Mouse (Mus musculus): Measurements from ENCODE around the gene Qtrt1. TPM values are rescaled to one million over a fixed set of nuclear protein-coding genes. Genes with fewer than 3 reads are reported as not detected.

Qtrt1 gene
- polyA plus RNA-seq, 1 experiment from 2014 or later, result 74.0 TPM

- Histone ChIP-seq H3K36me3 (replicated peaks) (peaks cover 14% of the 10 kb centered on the region), H3K27me3 (ENCODE audit: poor library complexity, severe bottlenecking) (no peaks in the 10 kb centered on the region), H3K9me3 (no peaks in the 10 kb centered on the region), H3K4me1 (peaks cover 31% of the 10 kb centered on the region), H3K4me3 (peak overlapping the region; percentile 95; the same call in 1 of the 2 replicates), H3K27ac (no peak overlapping the region)
- 82% methylated on average over 2 of the region's 2 CpGs for WGBS
- no peak for DNase-seq (ENCODE audit: extremely low spot score, low spot score)
Measured at GRCm38 (mm10) chr9:21426525-21426924, 14.9 kb downstream of the Qtrt1 start.

GRCm38 (mm10) chr9:21427773-21428172 lies 16.1 kb downstream of the Qtrt1 start:
- peaks cover 31% of the 10 kb centered on the region for H3K4me1 ChIP-seq
- no peak for DNase-seq (ENCODE audit: extremely low spot score, low spot score)
- no peak overlapping the region for H3K4me3 ChIP-seq
- H3K36me3 ChIP-seq (replicated peaks), result 0 out of 2 replicates have a peak, but pooled peaks cover 3% of the 10 kb centered on the region
- no peaks in the 10 kb centered on the region for H3K9me3 ChIP-seq
- WGBS, result 94% methylated on average over 2 of the region's 2 CpGs
- H3K27me3 ChIP-seq (ENCODE audit: poor library complexity, severe bottlenecking), result no peaks in the 10 kb centered on the region
- no peak overlapping the region for H3K27ac ChIP-seq

- Histone ChIP-seq H3K27ac (no peak overlapping the region), H3K9me3 (no peaks in the 10 kb centered on the region), H3K4me1 (peaks cover 31% of the 10 kb centered on the region), H3K36me3 (replicated peaks) (0 out of 2 replicates have a peak, but pooled peaks cover 3% of the 10 kb centered on the region), H3K4me3 (no peak overlapping the region), H3K27me3 (ENCODE audit: poor library complexity, severe bottlenecking) (no peaks in the 10 kb centered on the region)
- 89% methylated on average over 6 of the region's 6 CpGs for WGBS
- no peak for DNase-seq (ENCODE audit: extremely low spot score, low spot score)
Measured at GRCm38 (mm10) chr9:21428178-21428577, 16.5 kb downstream of the Qtrt1 start.

GRCm38 (mm10) chr9:21430724-21431123 lies 19.1 kb downstream of the Qtrt1 start:
- Histone ChIP-seq H3K36me3 (replicated peaks) (peaks cover 7% of the 10 kb centered on the region; the same call in 1 of the 2 replicates), H3K4me3 (no peak overlapping the region), H3K4me1 (peaks cover 19% of the 10 kb centered on the region), H3K9me3 (no peaks in the 10 kb centered on the region), H3K27ac (no peak overlapping the region), H3K27me3 (ENCODE audit: poor library complexity, severe bottlenecking) (no peaks in the 10 kb centered on the region)
- no peak for DNase-seq (ENCODE audit: extremely low spot score, low spot score)
- 84% methylated on average over 7 of the region's 7 CpGs for WGBS

GRCm38 (mm10) chr9:21432066-21432465 lies 20.4 kb downstream of the Qtrt1 start:
- 91% methylated on average over 7 of the region's 7 CpGs for WGBS
- Histone ChIP-seq H3K36me3 (replicated peaks) (peaks cover 7% of the 10 kb centered on the region; the same call in 1 of the 2 replicates), H3K4me1 (peaks cover 10% of the 10 kb centered on the region), H3K9me3 (no peaks in the 10 kb centered on the region), H3K27me3 (ENCODE audit: poor library complexity, severe bottlenecking) (no peaks in the 10 kb centered on the region), H3K27ac (no peak overlapping the region), H3K4me3 (no peak overlapping the region)
- no peak for DNase-seq (ENCODE audit: extremely low spot score, low spot score)

GRCm38 (mm10) chr9:21433766-21434165 lies 22.1 kb downstream of the Qtrt1 start:
- H3K9me3 ChIP-seq, result no peaks in the 10 kb centered on the region
- DNase-seq (ENCODE audit: extremely low spot score, low spot score), result no peak
- no peaks in the 10 kb centered on the region for H3K27me3 ChIP-seq (ENCODE audit: poor library complexity, severe bottlenecking)
- H3K27ac ChIP-seq, result no peak overlapping the region
- H3K4me1 ChIP-seq, result peaks cover 17% of the 10 kb centered on the region
- no peak overlapping the region for H3K4me3 ChIP-seq
- H3K36me3 ChIP-seq (replicated peaks), result peaks cover 7% of the 10 kb centered on the region; the same call in 1 of the 2 replicates
- WGBS, result 87% methylated on average over 8 of the region's 8 CpGs

GRCm38 (mm10) chr9:21434410-21434809 lies 22.8 kb downstream of the Qtrt1 start:
- no peaks in the 10 kb centered on the region for H3K27me3 ChIP-seq (ENCODE audit: poor library complexity, severe bottlenecking)

GRCm38 (mm10) chr9:21435777-21436635 lies 24.4 kb downstream of the Qtrt1 start:
- Histone ChIP-seq H3K36me3 (replicated peaks) (peaks cover 4% of the 10 kb centered on the region; the same call in 1 of the 2 replicates), H3K27me3 (ENCODE audit: poor library complexity, severe bottlenecking) (no peaks in the 10 kb centered on the region), H3K27ac (no peak overlapping the region), H3K4me3 (no peak overlapping the region), H3K4me1 (peaks cover 14% of the 10 kb centered on the region), H3K9me3 (no peaks in the 10 kb centered on the region)
- DNase-seq (ENCODE audit: extremely low spot score, low spot score), result no peak
- 90% methylated on average over 7 of the region's 7 CpGs for WGBS

More at GRCm38 (mm10) chr9:21434410-21434809, 22.8 kb downstream of the Qtrt1 start:
- no peaks in the 10 kb centered on the region for H3K9me3 ChIP-seq
- no peak for DNase-seq (ENCODE audit: extremely low spot score, low spot score)
- WGBS, result 96% methylated on average over 2 of the region's 2 CpGs
- peaks cover 7% of the 10 kb centered on the region; the same call in 1 of the 2 replicates for H3K36me3 ChIP-seq (replicated peaks)
- no peak overlapping the region for H3K4me3 ChIP-seq
- H3K4me1 ChIP-seq, result peaks cover 17% of the 10 kb centered on the region
- no peak overlapping the region for H3K27ac ChIP-seq

GRCm38 (mm10) chr9:21437577-21437976 lies 25.9 kb downstream of the Qtrt1 start:
- Histone ChIP-seq H3K27me3 (ENCODE audit: poor library complexity, severe bottlenecking) (no peaks in the 10 kb centered on the region), H3K36me3 (replicated peaks) (peaks cover 4% of the 10 kb centered on the region; the same call in 1 of the 2 replicates), H3K4me1 (peaks cover 12% of the 10 kb centered on the region), H3K27ac (no peak overlapping the region), H3K4me3 (no peak overlapping the region), H3K9me3 (no peaks in the 10 kb centered on the region)
- DNase-seq (ENCODE audit: extremely low spot score, low spot score), result no peak
- WGBS, result 93% methylated on average over 6 of the region's 6 CpGs

- no peaks in the 10 kb centered on the region for H3K27me3 ChIP-seq (ENCODE audit: poor library complexity, severe bottlenecking)
- peaks cover 12% of the 10 kb centered on the region for H3K4me1 ChIP-seq
- no peak for DNase-seq (ENCODE audit: extremely low spot score, low spot score)
- peaks cover 7% of the 10 kb centered on the region for H3K36me3 ChIP-seq (replicated peaks)
- H3K4me3 ChIP-seq, result no peak overlapping the region
- no peak overlapping the region for H3K27ac ChIP-seq
- WGBS, result 75% methylated on average over 3 of the region's 3 CpGs
- H3K9me3 ChIP-seq, result no peaks in the 10 kb centered on the region
Measured at GRCm38 (mm10) chr9:21438219-21438618, 26.6 kb downstream of the Qtrt1 start.

- Histone ChIP-seq H3K4me1 (peaks cover 12% of the 10 kb centered on the region), H3K9me3 (no peaks in the 10 kb centered on the region), H3K27ac (no peak overlapping the region), H3K27me3 (ENCODE audit: poor library complexity, severe bottlenecking) (no peaks in the 10 kb centered on the region), H3K36me3 (replicated peaks) (peaks cover 4% of the 10 kb centered on the region; the same call in 1 of the 2 replicates), H3K4me3 (no peak overlapping the region)
- 77% methylated on average over 3 of the region's 3 CpGs for WGBS
- no peak for DNase-seq (ENCODE audit: extremely low spot score, low spot score)
Measured at GRCm38 (mm10) chr9:21439456-21439855, 27.8 kb downstream of the Qtrt1 start.

GRCm38 (mm10) chr9:21439914-21440313 lies 28.3 kb downstream of the Qtrt1 start:
- no peak for DNase-seq (ENCODE audit: extremely low spot score, low spot score)
- Histone ChIP-seq H3K4me1 (peaks cover 12% of the 10 kb centered on the region), H3K27me3 (ENCODE audit: poor library complexity, severe bottlenecking) (no peaks in the 10 kb centered on the region), H3K4me3 (no peak overlapping the region), H3K27ac (no peak overlapping the region), H3K36me3 (replicated peaks) (peaks cover 9% of the 10 kb centered on the region; the same call in 1 of the 2 replicates), H3K9me3 (no peaks in the 10 kb centered on the region)
- 95% methylated on average over 2 of the region's 2 CpGs for WGBS

- no peak overlapping the region for H3K27ac ChIP-seq
- H3K9me3 ChIP-seq, result no peaks in the 10 kb centered on the region
- peaks cover 13% of the 10 kb centered on the region for H3K36me3 ChIP-seq (replicated peaks)
- no peak overlapping the region for H3K4me3 ChIP-seq
- H3K4me1 ChIP-seq, result peaks cover 12% of the 10 kb centered on the region
- no peaks in the 10 kb centered on the region for H3K27me3 ChIP-seq (ENCODE audit: poor library complexity, severe bottlenecking)
- no peak for DNase-seq (ENCODE audit: extremely low spot score, low spot score)
Measured at GRCm38 (mm10) chr9:21440387-21440786, 28.8 kb downstream of the Qtrt1 start.
